Mouse (Mus musculus): ENCODE measurements around the gene Cars.

DNA sequence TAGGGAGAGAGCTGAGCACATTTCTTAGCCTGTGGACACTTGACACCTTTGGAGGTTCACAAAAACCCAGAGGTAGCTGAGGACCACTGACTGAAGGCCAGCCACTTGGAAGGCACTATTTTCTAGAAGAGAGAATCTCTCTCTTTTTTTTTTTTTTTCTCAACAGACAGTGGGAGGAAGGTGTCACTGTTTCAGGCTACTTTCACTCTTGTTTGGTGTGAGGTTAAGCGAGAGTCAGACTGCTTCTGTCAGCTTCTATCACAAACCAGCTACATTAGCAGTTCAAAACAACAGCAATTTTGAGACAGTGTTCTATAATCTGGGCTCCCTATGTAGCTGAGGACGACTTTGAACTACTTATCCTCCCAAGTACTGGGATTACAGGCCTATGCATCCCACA is 26.3 kb upstream of the Cars start:
- TF ChIP-seq CTCF (IDR thresholded peaks at IDR 0.05; ENCODE audit: extremely low read depth, insufficient read length, insufficient replicate concordance, low read depth, low read length) (no peak), POLR2A (IDR thresholded peaks at IDR 0.05; ENCODE audit: low read depth, low read length) (no peak)

Data from small intestine, adult 2 months (tissue).